Mouse (Mus musculus) ovary, adult 2 months (tissue): Measurements from ENCODE around the gene Rpap3. TPM values are rescaled to one million over a fixed set of nuclear protein-coding genes. Genes with fewer than 3 reads are reported as not detected.

Source experiments
- polyA plus RNA-seq: library from polyadenylated mRNA; depleted of rRNA; stranded (reverse); fragments of >200 nt; gene quantifications from 2 replicates; pipeline ENCODE4 v1.2.3, GENCODE M21; 2012; rRNA removed

Gene Rpap3
- 5.0 TPM in 2 replicates for polyA plus RNA-seq

GRCm38 (mm10) chr15:97705211-97706050 lies at the start of gene Rpap3:
Gene Rpap3, minus strand, starts transcription at chr15:97705825.

GRCm38 (mm10) chr15:97731111-97731510 lies 25.5 kb upstream of the Rpap3 start, which contains the start of gene Endou:
Gene Endou, minus strand, starts transcription at chr15:97731339.

Other genes starting within 250 kb of the Rpap3 start
- 0.38 and 0.70 TPM in 2 replicates for gene Endou, start 25.5 kb upstream of the Rpap3 start, polyA plus RNA-seq
- 42.9 and 48.7 TPM in 2 replicates for gene Rapgef3, start 62.1 kb upstream of the Rpap3 start, polyA plus RNA-seq
- gene Slc48a1, start 72.7 kb upstream of the Rpap3 start, polyA plus RNA-seq = 130 and 138 TPM in 2 replicates
- 115 and 124 TPM in 2 replicates for gene Hdac7, start 138.7 kb upstream of the Rpap3 start, polyA plus RNA-seq
- 2.4 and 2.9 TPM in 2 replicates for gene Vdr, start 204.8 kb upstream of the Rpap3 start, polyA plus RNA-seq